Mouse (Mus musculus): ENCODE data around the gene Ncf1.
A peak's percentile ranks its signal among the peaks of the same experiment; 100 is the strongest.

Gene Ncf1

DNA sequence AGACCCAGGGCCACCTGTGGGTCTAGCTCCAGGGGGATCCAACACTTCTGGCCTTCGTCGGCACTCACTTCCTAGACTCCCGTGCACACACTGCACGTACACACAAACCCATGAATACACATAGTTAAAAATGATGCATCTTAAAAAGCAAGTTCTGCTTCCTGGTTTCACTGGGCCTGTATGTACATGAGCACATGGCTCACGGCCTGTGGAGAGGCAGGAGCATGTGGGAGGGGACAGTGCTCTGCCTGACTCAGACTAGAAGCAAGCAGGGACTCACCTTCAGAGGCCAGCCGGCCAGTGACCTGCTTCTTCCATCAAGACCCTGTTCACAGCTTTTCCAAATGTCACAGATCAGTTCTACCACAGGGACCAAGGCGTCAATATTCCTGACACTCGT, 35.8 kb downstream of the Ncf1 start:
- DNase-seq, result no peak

DNA sequence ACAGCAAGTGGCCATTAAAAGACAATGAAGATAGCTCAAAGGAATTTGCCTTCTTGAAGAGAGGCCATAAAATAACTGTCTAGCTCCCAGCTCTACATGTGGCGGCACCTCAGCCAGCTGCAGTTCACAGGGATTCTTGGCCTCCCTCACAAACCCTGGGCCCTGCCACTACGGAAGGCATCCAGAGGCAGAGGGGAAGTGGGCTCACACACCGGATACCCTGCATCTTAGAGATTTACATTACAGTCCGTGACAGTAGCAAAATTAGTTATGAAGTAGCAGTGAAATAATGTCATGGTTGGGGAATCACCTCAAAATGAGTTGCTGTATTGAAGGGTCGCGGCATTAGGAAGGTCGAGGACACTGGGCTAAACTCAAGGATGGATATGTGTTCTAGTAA, 40.9 kb downstream of the Ncf1 start:
- DNase-seq, result no peak

- peak; percentile 48 for DNase-seq
These were observed 42.3 kb downstream of the Ncf1 start for GRCm38 (mm10) chr5:134186961-134187731.

- peak; percentile 30 for DNase-seq
These were observed 43.4 kb downstream of the Ncf1 start for GRCm38 (mm10) chr5:134186059-134186458.

DNA sequence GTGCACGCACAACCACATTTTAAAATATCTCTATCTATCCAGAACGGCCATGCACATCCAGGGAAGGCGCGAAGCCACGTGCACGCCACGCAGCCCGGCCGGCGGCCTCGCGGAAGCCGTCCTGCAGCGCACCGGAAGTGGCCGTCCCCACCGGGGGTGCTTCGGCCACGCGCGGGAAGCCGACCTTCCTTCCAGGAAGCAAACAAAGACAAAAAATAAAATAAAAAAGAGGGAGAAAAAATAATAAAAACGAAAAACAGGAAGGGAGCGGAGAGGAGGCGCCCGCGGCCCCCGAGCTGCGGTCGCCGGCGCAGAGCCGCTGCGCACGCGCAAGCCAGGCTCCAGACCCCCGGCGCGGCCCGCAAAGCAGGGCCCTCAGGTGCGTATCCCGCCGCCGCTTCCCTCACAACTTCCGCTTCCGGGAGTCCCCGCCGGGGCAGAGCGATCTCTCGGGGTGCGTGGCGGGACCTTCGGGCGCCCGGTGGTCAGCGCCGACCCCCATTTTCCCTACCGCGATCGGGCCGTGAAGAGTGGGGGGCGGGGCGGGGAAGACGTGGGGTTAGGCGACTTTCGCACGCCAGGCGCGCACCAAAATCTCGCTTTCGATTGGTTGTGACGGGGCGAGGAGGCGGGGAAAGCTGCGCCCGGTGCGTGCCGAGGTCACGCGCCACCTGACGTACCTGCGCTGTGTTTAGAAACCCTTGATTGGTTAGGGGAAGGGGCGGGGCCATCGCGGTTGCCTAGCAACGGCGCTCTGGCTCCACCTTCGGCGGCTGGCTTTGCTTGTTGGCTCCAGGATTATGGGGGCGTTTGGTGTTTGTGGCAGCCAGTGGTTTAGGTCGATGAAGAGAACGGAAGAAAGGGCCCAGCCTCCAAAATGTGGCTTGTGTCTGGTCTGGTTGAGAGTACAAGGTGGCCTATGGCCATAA, 45.3 kb downstream of the Ncf1 start, which contains the start of gene Gtf2ird2:
Gtf2ird2 (plus strand) TSS at position 140 of the 929 bp plus-strand sequence.
- peak; percentile 99 for DNase-seq

DNA sequence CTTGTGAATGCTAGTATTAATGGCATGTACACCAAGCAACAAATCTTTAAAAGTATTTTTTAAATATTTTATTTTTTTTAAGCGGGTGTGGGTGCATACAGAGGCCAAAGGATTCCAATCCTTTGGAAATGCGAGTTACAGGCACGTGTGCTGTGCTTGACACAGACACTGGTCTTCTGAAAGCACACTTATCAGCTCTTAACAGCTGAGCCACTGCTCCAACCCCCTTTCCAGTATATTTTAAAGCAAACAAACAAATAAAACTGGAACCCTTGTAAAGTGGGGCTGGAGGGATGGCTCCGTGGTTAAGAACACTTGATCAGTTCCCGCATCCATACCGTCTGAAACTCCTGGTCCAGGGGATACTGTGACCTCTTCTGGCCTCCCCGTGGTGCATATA, 46.3 kb downstream of the Ncf1 start:
- peak; percentile 45 for DNase-seq

DNA sequence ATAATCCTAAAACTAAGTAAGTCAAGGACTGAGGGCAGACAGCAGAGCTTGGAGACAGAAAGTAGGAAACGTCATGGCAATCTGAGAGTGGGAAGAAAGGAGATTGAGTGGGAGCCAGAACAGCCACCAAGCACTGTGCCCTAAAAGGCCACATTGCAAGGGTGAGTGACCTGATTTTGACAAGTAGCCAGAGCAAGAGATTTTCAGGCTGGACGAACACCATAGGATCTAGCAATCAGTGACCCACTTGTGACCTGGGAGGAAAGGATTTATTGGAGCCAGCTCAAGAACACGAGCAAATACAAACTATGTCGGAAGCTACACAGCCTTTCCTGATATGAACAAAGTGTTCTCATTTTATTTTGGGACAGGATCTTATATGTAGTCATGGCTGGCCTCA, 46.7 kb downstream of the Ncf1 start:
- peak; percentile 47 for DNase-seq

DNA sequence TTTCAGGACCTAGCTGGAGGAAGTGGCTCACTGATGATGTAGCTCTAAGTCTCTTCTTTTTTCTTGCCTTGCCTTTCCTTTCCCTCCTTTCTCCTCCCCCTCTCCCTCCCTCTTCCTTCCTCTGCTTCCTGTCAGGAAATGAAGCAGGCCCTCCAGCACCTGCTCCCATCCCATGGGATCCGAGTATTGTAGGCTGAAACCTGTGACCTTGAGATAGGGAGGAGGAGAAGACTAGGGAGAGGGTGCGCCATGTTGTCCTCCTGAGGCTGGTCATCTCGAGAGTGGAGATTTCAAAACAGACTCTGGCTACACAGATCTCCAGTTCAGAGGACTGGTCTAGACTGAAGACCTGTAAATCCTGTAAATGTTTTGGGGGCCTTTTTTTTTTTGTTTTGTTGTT, 47.3 kb downstream of the Ncf1 start:
- DNase-seq, result no peak

DNA sequence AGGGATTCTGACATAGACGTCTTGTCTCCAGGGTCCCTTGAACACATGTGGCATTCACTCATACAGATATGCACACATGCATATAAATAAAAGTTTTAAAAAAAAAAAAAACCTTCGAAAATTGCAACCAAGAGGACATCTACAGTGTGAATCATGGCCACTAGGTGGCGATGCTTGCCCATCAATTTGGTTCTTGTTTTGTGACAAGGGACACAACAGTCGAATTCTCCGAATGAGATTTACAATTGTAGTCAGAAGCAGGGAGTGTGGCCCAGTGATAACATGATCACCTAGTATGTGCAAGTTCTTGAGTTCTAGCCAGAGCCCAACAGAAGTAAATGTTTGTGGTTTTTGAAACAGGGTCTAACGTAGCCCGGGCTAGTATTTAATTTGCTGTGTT, 49.6 kb downstream of the Ncf1 start:
- peak; percentile 85 for DNase-seq

DNA sequence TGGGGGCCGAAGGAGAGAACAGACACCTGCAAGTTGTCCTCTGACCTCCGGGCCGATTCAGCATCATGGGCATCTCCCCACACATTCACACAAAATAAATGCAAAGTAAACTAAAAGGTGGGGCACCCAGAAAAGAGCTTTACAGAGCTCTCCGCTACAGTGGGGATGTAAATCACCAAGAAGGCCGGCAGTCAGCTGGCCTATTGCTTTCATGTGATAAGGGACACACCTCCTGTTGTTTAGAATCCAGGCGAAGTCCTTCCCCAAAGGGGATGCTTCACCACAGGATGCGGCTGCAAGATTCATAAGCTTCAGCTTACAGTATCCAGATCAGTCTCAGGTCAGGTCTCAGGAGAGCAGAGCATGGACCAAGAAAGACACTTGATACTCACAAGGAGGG, 50.9 kb downstream of the Ncf1 start:
- DNase-seq, result peak; percentile 22

GRCm38 (mm10) chr5:134176169-134176881, 53.1 kb downstream of the Ncf1 start, which contains the start of gene Rcc1l:
Gene Rcc1l (minus strand): TSS chr5:134176774.
- DNase-seq, result peak; percentile 89

- peak; percentile 34 for DNase-seq
These were observed 53.7 kb downstream of the Ncf1 start for GRCm38 (mm10) chr5:134175696-134176095.

DNA sequence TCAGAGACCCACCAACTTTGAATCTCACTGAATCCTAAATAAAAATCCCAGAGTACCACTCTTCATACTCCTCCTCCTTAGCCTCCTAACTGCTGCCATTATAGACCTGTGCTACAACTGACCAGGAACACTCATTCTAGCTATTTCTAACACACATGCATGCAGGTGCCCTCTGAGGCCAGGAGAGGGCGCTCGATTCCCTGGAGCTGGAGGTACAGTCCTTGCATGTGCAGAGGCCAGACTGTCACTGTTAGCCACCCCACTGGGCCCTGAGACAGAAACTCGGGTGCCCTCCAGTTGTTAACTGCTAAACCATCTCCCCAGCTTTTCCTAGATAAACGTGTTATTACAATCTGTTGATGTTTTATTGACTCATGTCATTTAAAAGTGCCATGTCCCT, 56.2 kb downstream of the Ncf1 start:
- peak; percentile 35 for DNase-seq

DNA sequence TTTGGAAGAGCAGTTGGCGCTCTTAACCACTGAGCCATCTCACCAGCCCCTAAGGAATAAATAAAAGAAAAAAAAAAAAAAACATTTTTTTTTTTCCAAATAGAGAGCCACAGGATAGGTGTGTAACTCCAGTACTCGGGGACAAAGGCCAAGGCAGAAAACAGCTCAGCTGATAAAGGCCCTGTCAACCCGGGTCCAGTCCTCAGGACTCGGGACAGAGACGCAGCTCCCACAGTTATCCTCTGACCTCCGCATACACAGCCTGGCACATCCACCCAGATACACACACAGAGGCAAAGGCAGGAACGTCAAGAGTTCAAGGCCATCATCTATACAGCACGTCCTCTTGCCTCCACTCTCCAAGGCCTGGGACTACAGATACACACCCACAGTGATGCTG, 59.3 kb downstream of the Ncf1 start:
- DNase-seq, result no peak
